Mouse (Mus musculus) gastrocnemius, adult 2 months (tissue): ENCODE measurements at regions not wholly inside any gene's neighbourhood (a gene's known extent, or its start where the extent isn't known, plus 50 kb on each side); places are given as distances from the start of the nearest gene placed in this dataset.
A peak's percentile ranks its signal among the peaks of the same experiment; 100 is the strongest.

Experiments used
- DNase-seq: peaks from one replicate; pipeline ENCODE4 v3.0.0; 2022
- H3K27ac ChIP-seq: fragments of 200-600 bp; 2 replicates; pipeline ENCODE4 v1.8.1; 2022; ENCODE audit warnings: mild to moderate bottlenecking
- H3K4me3 ChIP-seq: fragments of 200-600 bp; 2 replicates; pipeline ENCODE4 v1.8.1; 2022; ENCODE audit warnings: mild to moderate bottlenecking, moderate library complexity
- CTCF ChIP-seq: fragments of 200-600 bp; IDR thresholded peaks from 2 replicates; pipeline ENCODE4 v1.8.1; 2022; ENCODE audit warnings: antibody characterized with exemption, mild to moderate bottlenecking, moderate library complexity
- intact Hi-C: fragments of 180-260 bp; cut with DNase I; formaldehyde crosslinking; loops from one replicate; pipeline ENCODE4 v1.15.1; 2025

- intact Hi-C loops = no loop called here
- no peak for TF ChIP-seq CTCF
- Histone ChIP-seq H3K27ac (no peak overlapping the region), H3K4me3 (no peak overlapping the region)
- DNase-seq = no peak
Observed at GRCm38 (mm10) chr12:12446281-12446680, 184.3 kb downstream of the Fam49a start.

DNA sequence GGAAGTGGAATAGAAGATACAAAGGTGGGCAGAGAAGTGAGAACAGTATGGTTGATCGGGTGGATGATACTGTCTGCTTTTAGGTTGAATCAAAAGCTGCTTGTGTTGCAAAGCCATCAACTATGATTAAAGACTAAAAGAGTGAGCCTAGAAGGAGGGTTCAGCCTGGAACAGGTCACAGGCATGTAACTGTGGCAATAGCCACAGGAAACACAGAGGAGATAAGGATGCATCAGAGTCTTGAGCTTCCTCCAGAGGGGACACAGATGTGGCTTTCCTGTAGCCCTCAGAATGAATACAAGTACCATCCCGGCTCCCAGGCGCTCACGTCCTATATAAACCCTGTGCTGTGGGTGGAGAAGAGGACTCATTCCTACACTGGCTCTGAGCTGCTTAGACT, 180.9 kb downstream of the Fam49a start:
- no peak for DNase-seq
- Histone ChIP-seq H3K27ac (no peak overlapping the region), H3K4me3 (no peak overlapping the region)
- no peak for TF ChIP-seq CTCF
- intact Hi-C loops = no loop called here

DNA sequence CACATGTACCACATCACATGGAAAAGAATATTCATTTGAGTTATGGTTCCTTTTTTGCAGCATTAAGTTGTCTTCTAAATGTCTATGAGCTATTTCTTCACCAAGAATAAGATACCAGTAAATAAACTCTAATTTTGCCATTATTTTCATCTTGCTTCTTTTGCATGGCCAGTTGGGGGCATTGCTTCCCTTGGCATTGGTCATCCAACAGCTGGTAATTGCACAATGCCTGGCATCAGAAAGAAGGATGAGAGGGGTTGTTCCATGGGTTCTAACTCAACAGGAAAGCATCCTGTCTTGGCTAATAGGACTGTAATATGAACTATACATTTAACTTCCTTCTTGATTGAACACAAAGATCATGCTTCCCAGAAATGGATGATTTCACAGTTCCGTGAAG, 174.4 kb downstream of the Fam49a start:
- Histone ChIP-seq H3K4me3 (no peak overlapping the region), H3K27ac (no peak overlapping the region)
- intact Hi-C loops = no loop called here
- TF ChIP-seq CTCF = peak; percentile 8; the same call in 1 of the 2 replicates
- DNase-seq = no peak

DNA sequence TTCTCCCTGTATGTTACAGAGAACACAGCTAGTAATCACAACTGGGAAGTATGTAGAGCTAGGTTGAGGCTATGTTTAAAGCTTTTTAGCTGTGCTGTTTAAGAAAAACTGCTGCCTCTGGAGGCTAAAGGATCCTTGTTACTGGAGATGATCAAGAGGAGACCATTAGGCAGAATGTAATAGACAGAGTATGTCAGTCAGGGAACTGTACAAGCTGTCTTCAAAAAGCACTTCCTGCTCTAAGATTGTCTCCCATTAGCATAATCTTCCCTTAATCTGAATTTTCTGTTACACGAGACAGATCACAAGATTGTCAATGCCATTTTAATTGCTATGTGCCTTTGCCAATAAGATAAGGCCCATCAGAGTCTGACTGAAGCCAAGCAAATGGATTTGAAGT, 170.7 kb downstream of the Fam49a start:
- intact Hi-C loops = no loop called here

More for the DNA sequence above, 170.7 kb downstream of the Fam49a start:
- no peak overlapping the region for H3K4me3 ChIP-seq
- no peak for TF ChIP-seq CTCF
- no peak for DNase-seq
- no peak overlapping the region for H3K27ac ChIP-seq
